Mouse (Mus musculus): ENCODE data around the gene Grhpr.

DNA sequence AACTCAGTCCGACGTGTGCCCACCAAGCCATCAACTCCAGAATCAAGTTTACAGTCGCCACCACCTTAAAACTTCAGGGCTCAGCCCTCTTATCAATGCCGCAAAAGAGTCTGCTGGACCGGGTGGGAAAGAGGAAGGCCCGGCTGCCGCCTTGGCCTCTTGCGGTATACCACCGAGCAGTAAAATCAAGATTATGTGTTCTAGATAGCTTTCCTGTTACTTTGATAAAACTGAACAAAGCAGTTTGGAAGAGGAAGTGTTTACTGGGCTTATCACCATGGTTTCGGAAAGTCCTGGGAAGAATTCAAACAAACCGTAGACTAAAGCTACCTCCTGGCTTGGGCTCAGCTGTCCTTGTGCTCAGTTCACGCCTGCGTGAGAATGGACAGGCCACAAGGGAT, 31.8 kb downstream of the Grhpr start:
- TF ChIP-seq CTCF (IDR thresholded peaks at IDR 0.05; ENCODE audit: low read depth) (no peak), EP300 (IDR thresholded peaks at IDR 0.05; ENCODE audit: low read depth) (no peak)

All from liver, embryonic 14.5 days (tissue).